Comparison of ENCODE assay signal across 7 mouse cellular contexts in the genomic region with DNA sequence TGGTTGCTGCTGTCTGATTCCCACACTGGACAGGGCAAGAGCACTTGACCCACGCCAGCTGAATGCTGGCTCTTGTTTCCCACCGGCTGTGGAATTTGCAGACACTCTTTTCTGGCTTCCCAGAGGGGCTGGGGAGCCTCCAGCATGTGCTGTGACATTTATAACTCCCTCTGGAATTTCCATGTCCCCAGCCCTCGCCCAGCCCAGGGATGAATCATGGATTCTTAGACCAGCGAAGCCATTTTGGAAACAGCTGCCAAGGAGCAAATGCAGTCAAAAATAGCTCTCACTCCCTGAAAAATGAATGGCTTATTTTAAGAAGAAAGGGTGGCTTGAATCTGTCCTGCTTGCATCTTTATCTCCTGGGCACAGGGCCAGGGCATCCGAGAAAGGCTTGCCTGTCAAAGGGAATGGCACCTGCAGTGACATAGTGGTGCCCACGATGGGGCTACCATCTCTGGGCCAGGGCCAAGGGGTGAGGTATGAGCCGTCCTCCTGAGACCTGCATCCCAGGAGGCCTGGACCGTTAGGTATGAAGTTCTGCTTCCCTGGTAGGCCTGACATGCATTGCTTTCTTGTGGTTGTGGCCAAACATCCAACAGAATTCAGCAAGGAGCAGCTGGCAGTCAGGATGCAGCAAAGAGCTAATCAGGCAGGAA.
DNase-seq lines count a peak whose midpoint lies in the region; ATAC-seq lines count a peak whose summit lies in the region.

No protein-coding gene starts in this region.

- H3K4me2 ChIP-seq in intestine, embryonic 14.5 days (ENCODE audit: low read length), result no peak overlapping the region

- H3K36me3 ChIP-seq in intestine, embryonic 14.5 days (ENCODE audit: control insufficient read depth, insufficient read depth, low read length), result no peaks in the 10 kb centered on the region

- intact Hi-C loops in left cerebral cortex, postnatal 10 days (cut with DNase I), result no loop called here

- peak overlapping the region; percentile 76 for H3K27ac ChIP-seq in intestine, embryonic 14.5 days (ENCODE audit: low read depth)

- H3K4me3 ChIP-seq in intestine, embryonic 14.5 days (ENCODE audit: low read depth, low read length), result no peak overlapping the region

- WGBS in intestine, embryonic 14.5 days, result 44% methylated on average over 8 of the region's 8 CpGs

- DNase-seq in Muller cell, postnatal 12 days (ENCODE audit: inconsistent ontology term), result peak; percentile 97
- peak; percentile 60 for DNase-seq in adrenal gland, postnatal 10 days
- peak; percentile 46 for DNase-seq in gastrocnemius, adult 18-20 months (ENCODE audit: low spot score)
- no peak for DNase-seq in intestine, embryonic 14.5 days (ENCODE audit: low spot score)
- peak; percentile 68 to 80 for DNase-seq in left cerebral cortex, postnatal 10 days (ENCODE audit: extremely low spot score in 1 of 2, low spot score in 2 of 2)
- peak; percentile 75 to 81 for DNase-seq in right cerebral cortex, adult 2 months (ENCODE audit: low spot score in 2 of 2)

- H3K9me3 ChIP-seq in intestine, embryonic 14.5 days (ENCODE audit: control insufficient read depth, low read length), result no peaks in the 10 kb centered on the region

- H3K9ac ChIP-seq in intestine, embryonic 14.5 days (ENCODE audit: low read length), result no peak overlapping the region

- no peaks in the 10 kb centered on the region for H3K27me3 ChIP-seq in intestine, embryonic 14.5 days (replicated peaks; ENCODE audit: control insufficient read depth, insufficient read depth, low read length)

- peak; percentile 56; the same call in 1 of the 2 replicates for ATAC-seq in intestine, embryonic 14.5 days (replicated peaks; ENCODE audit: low FRiP score, low TSS enrichment, low read depth)
- no peak for ATAC-seq in CD4-positive, CD25-positive, alpha-beta regulatory T cell, adult 4 months

- H3K4me1 ChIP-seq in intestine, embryonic 14.5 days (replicated peaks; ENCODE audit: control insufficient read depth, insufficient read depth, low read length), result peaks cover 24% of the 10 kb centered on the region
